Mouse (Mus musculus) heart, adult 2 months (tissue): ENCODE measurements around the gene Mrtfa. TPM values are rescaled to one million over a fixed set of nuclear protein-coding genes. Genes with fewer than 3 reads are reported as not detected.
A peak's percentile ranks its signal among the peaks of the same experiment; 100 is the strongest.

ENCODE experiments used
- DNase-seq, 2 experiments: peaks; one replicate each; pipeline ENCODE4 v3.0.0; 2021
- H3K27ac ChIP-seq: fragments of 200-600 bp; 2 replicates; pipeline ENCODE4 v1.8.1; 2022
- H3K27me3 ChIP-seq: fragments of 200-500 bp; 2 replicates; pipeline ENCODE4 v1.6.1; 2012; ENCODE audit warnings: mild to moderate bottlenecking, low read length, inconsistent platforms, mixed read lengths; ENCODE audit not compliant: control insufficient read depth, insufficient read depth
- H3K36me3 ChIP-seq: fragments of 200-500 bp; 2 replicates; pipeline ENCODE4 v1.6.1; 2012; ENCODE audit warnings: low read length, inconsistent platforms; ENCODE audit not compliant: control insufficient read depth, insufficient read depth
- H3K4me1 ChIP-seq: fragments of 200-500 bp; 2 replicates; pipeline ENCODE4 v1.6.1; 2011; ENCODE audit warnings: low read length; ENCODE audit not compliant: control insufficient read depth, insufficient read depth
- H3K4me3 ChIP-seq: fragments of 200-600 bp; 2 replicates; pipeline ENCODE4 v1.8.1; 2022
- H3K79me2 ChIP-seq: fragments of 200-500 bp; replicated peaks from 2 replicates; pipeline ENCODE4 v1.6.1; 2012; ENCODE audit warnings: mild to moderate bottlenecking, inconsistent platforms, low read length, moderate library complexity, mixed read lengths; ENCODE audit not compliant: control insufficient read depth, insufficient read depth
- H3K9ac ChIP-seq: fragments of 200-500 bp; 2 replicates; pipeline ENCODE4 v1.6.1; 2012; ENCODE audit warnings: low read depth, mild to moderate bottlenecking, control low read depth, inconsistent platforms, low read length, mixed read lengths
- CTCF ChIP-seq: fragments of 200-600 bp; IDR thresholded peaks from 2 replicates; pipeline ENCODE4 v1.8.1; 2022; ENCODE audit warnings: antibody characterized with exemption, mild to moderate bottlenecking, moderate library complexity
- EP300 ChIP-seq: fragments of 200-500 bp; IDR thresholded peaks from 2 replicates; pipeline ENCODE4 v1.6.1; 2011; ENCODE audit warnings: low read depth, low read length, control low read depth; ENCODE audit not compliant: insufficient read depth
- POLR2A ChIP-seq: fragments of 200-500 bp; IDR thresholded peaks from 2 replicates; pipeline ENCODE4 v1.6.1; 2011; ENCODE audit warnings: mild to moderate bottlenecking, low read depth, low read length, control low read depth; ENCODE audit not compliant: insufficient read depth
- WGBS: fragments of 180-500 bp; shearing (Covaris S2); methylation state at CpG from one replicate; pipeline ENCODE4 v1.1.7; 2018; 5-methylcytosine and 5-hydroxymethylcytosine counted together
- intact Hi-C: fragments of 180-260 bp; cut with DNase I; formaldehyde crosslinking; loops from one replicate; pipeline ENCODE4 v1.15.1; 2025
- polyA plus RNA-seq: library from polyadenylated mRNA; depleted of rRNA; stranded (reverse); fragments of >200 nt; gene quantifications from 2 replicates; pipeline ENCODE4 v1.2.3, GENCODE M21; 2012
- total RNA-seq, 2 experiments: library from RNA; stranded (reverse); gene quantifications; 2 replicates each; pipeline ENCODE4 v1.2.3; 2021

Gene Mrtfa
- total and polyA plus RNA-seq, 3 experiments = 7.2 to 11.0 (median 9.0) TPM

GRCm38 (mm10) chr15:81008689-81009123 lies 181.9 kb downstream of the Mrtfa start:
- Histone ChIP-seq H3K4me1 (no peaks in the 10 kb centered on the region), H3K79me2 (no peaks in the 10 kb centered on the region), H3K36me3 (no peaks in the 10 kb centered on the region), H3K9ac (no peak overlapping the region), H3K27ac (no peak overlapping the region), H3K27me3 (no peaks in the 10 kb centered on the region), H3K4me3 (no peak overlapping the region)
- 73% methylated on average over 10 of the region's 10 CpGs for WGBS
- TF ChIP-seq EP300 = no peak
- no peak for TF ChIP-seq POLR2A
- TF ChIP-seq CTCF = peak; percentile 47
- intact Hi-C loops = no loop called here
- DNase-seq = no peak

- no peaks in the 10 kb centered on the region for H3K4me1 ChIP-seq
- no peak overlapping the region for H3K4me3 ChIP-seq
- DNase-seq = no peak
- H3K36me3 ChIP-seq = no peaks in the 10 kb centered on the region
- H3K9ac ChIP-seq = no peak overlapping the region
- 94% methylated on average over 8 of the region's 8 CpGs for WGBS
- intact Hi-C loops = no loop called here
- no peak for TF ChIP-seq CTCF
- H3K79me2 ChIP-seq = no peaks in the 10 kb centered on the region
- no peaks in the 10 kb centered on the region for H3K27me3 ChIP-seq
- H3K27ac ChIP-seq = no peak overlapping the region
These were observed 182.7 kb downstream of the Mrtfa start for GRCm38 (mm10) chr15:81007905-81008304.

GRCm38 (mm10) chr15:81007339-81007738 lies 183.2 kb downstream of the Mrtfa start:
- Histone ChIP-seq H3K27ac (no peak overlapping the region), H3K27me3 (no peaks in the 10 kb centered on the region), H3K79me2 (no peaks in the 10 kb centered on the region), H3K36me3 (no peaks in the 10 kb centered on the region), H3K9ac (no peak overlapping the region), H3K4me1 (no peaks in the 10 kb centered on the region), H3K4me3 (no peak overlapping the region)
- intact Hi-C loops = no loop called here
- no peak for DNase-seq
- TF ChIP-seq CTCF (no peak), EP300 (no peak), POLR2A (no peak)
- WGBS = 96% methylated on average over 9 of the region's 9 CpGs

GRCm38 (mm10) chr15:81006127-81006735 lies 184.3 kb downstream of the Mrtfa start:
- H3K79me2 ChIP-seq = no peaks in the 10 kb centered on the region
- no peaks in the 10 kb centered on the region for H3K4me1 ChIP-seq
- no peak overlapping the region for H3K4me3 ChIP-seq
- no peaks in the 10 kb centered on the region for H3K27me3 ChIP-seq
- no peak for TF ChIP-seq POLR2A
- TF ChIP-seq EP300 = no peak
- no peak for TF ChIP-seq CTCF
- 85% methylated on average over 10 of the region's 10 CpGs for whole genome bisulfite sequencing
- no peak overlapping the region for H3K9ac ChIP-seq
- H3K36me3 ChIP-seq = no peaks in the 10 kb centered on the region
- DNase-seq = no peak
- no peak overlapping the region for H3K27ac ChIP-seq
- intact Hi-C loops = no loop called here

- intact Hi-C loops = no loop called here
- H3K36me3 ChIP-seq = no peaks in the 10 kb centered on the region
- WGBS = 45% methylated on average over 4 of the region's 4 CpGs
- H3K4me1 ChIP-seq = peaks cover 4% of the 10 kb centered on the region; the same call in 1 of the 2 replicates
- H3K79me2 ChIP-seq = no peaks in the 10 kb centered on the region
- H3K27me3 ChIP-seq = no peaks in the 10 kb centered on the region
- TF ChIP-seq EP300 (no peak), POLR2A (no peak), CTCF (no peak)
- DNase-seq = no peak
- H3K27ac ChIP-seq = no peak overlapping the region
- H3K9ac ChIP-seq = no peak overlapping the region
- no peak overlapping the region for H3K4me3 ChIP-seq
These were observed 190.0 kb downstream of the Mrtfa start for GRCm38 (mm10) chr15:81000419-81001138.

GRCm38 (mm10) chr15:80997077-80997476 lies 193.5 kb downstream of the Mrtfa start:
- DNase-seq = no peak
- Histone ChIP-seq H3K4me1 (peaks cover 4% of the 10 kb centered on the region; the same call in 1 of the 2 replicates), H3K27me3 (no peaks in the 10 kb centered on the region), H3K36me3 (no peaks in the 10 kb centered on the region), H3K4me3 (no peak overlapping the region), H3K27ac (no peak overlapping the region), H3K79me2 (no peaks in the 10 kb centered on the region), H3K9ac (no peak overlapping the region)
- intact Hi-C loops = no loop called here
- 66% methylated on average over 1 of the region's 1 CpGs for WGBS
- no peak for TF ChIP-seq EP300
- TF ChIP-seq CTCF = no peak
- TF ChIP-seq POLR2A = no peak
